Mouse (Mus musculus) embryo, embryonic 10.5 days (tissue): ENCODE results near the gene A030005K14Rik.

Experiments
- DNase-seq: peaks from one replicate; pipeline ENCODE4 v3.0.0-alpha.2; 2015; ENCODE audit warnings: low spot score

A030005K14Rik gene

DNA sequence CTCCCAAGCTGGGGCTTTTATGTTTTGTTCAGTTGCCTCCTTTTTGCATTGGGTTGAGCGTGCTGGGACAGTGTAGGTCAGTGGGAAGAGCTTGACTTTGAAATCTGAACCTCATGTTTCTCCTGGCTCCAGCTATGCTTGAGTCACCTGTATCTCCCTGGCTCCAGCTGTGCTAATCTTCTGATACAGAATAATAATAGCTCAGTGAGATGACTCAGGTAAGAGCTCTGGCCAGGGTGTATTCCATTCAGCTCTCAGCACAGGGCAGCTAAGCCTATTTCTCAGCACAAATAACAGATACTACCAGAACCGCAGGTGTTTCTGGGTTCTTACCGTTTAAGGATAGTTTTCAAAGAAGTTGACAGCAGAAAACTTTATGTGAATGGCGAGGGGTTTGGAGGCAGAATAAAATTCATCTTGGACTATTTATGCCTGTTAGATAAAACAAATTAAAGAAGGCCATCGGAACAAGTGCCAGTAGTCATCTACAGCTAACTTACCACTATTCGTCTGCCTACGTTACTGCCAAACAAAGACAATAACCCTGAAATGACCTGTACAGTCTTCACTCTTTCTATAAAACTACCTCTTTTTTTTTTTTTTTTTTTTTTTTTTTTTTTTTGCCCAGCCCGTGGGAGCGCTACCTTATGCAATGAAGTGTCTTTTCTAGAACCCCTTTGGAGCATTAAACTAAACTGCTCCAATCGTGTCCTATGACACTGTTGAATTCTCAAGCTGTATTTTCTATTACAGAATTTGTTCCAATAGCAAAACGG, 22.1 kb downstream of the A030005K14Rik start:
- no peak for DNase-seq

DNA sequence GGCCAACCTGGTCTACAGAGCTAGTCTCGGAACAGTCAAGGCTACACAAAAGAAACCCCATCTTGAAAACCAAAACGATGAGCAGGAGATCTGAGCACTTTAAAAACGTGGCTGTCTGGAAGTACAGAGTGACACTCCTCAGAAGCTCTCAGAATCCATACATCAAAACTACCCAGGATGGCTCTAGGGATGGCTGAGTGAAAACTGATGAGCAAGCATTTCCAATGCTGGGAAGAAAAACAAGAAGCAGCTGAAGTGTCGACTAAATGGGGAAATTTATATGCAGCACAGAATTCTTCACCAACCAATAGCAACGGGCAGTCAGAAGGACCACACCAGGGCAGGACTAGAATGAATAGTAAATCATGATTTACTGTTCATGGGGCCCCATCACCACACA, 24.7 kb downstream of the A030005K14Rik start:
- DNase-seq: no peak

DNA sequence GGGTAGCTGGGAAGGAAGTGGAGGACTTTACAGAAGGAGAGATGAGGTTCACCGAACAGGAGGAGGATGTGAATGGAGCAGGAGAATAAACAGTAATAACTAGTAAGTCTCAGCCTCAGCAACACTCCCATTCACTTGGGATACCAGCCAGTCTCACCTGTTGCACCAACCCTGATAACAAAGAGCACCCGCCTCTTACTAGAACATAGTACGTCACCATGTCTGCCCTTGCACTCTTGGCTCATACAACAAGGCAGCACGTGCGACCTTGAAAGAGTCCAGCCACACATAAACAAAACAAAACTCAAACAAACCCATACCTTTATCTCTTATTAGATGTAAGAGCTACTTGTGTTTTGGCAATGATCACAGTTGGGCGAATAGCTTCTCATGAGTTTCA, 26.7 kb downstream of the A030005K14Rik start:
- no peak for DNase-seq

DNA sequence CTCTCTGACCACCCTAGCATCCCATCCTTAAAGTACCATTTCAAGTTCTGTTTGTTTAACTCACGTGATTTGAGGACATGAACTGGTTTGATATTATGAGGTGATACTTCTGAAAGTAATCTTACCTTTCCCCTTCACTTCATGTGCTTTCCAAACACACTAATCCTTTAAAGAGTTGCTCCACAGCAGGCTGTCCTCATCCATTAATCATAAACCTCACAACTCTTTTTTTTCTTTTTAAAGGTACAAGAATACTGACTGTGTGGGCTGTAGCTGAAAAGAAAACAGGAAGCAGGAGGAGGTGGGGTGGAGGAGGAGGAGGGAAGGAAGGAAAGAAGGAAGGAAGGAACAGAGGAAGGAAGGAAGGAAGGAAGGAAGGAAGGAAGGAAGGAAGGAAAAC, 27.2 kb downstream of the A030005K14Rik start:
- no peak for DNase-seq

DNA sequence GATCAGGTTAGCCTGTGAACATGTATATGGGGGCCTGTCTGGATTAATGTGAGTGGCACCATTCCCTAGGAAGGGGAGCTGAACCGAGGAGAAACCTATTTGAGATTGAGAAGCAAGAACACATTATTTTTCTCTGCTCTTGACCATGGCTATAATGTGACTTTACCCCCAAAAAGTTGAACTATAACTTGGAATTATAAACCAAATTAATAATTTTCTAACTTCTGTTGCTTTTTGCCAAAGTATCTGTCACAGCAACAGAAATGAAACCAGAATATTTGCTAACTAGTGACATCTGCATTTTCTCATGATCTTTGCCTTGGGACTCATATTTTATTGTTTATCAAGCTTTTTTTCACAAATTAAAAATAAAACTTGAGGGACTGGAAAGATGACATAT, 42.6 kb downstream of the A030005K14Rik start:
- DNase-seq: no peak

DNA sequence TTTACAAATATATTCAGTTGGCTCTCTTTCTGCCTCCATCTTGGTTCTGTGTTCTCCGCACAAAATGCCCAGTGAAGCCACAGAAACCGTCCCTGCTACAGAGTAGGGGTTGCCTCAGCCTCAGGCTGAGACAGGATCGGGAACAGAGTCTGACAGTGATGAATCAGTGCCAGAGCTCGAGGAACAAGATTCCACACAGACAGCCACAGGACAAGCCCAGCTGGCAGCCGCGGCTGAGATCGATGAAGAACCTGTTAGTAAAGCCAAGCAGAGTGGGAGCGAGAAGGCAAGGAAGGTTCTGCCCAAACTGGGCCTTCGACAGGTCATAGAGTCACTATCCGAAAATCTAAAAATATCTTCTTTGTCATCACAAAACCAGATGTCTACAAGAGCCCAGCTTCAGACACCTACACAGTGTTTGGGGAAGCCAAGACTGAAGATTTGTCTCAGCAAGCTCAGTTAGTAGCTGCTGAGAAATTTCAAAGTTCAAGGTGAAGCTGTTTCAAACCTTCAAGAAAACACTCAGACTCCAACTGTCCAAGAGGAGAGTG, 43.8 kb downstream of the A030005K14Rik start:
- DNase-seq: no peak

DNA sequence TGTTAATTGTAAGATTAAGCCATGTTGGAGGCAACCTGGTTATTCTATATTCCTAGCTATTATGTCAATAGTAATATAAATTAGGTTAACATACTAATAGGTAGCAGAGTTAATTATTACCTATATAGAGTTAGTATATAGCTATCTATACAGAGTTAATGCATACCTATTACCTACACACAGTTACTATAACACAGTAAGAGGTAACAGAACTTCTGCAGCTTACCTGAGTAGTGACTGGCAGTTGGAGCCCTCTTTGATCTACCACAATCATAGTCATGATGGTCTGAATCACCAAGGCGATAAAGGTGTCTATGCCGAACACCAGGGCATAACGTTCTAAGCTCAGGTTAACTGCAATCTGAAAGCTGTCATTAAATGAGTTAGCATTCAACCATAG, 44.7 kb downstream of the A030005K14Rik start:
- no peak for DNase-seq
